Mouse (Mus musculus) left cerebral cortex, adult 8-10 months (tissue): ENCODE results near the gene Pold2. TPM values are rescaled to one million over a fixed set of nuclear protein-coding genes. Genes with fewer than 3 reads are reported as not detected.

Experiments
- DNase-seq, 2 experiments: peaks; one replicate each; pipeline ENCODE4 v3.0.0; 2022; ENCODE audit warnings: low spot score in 2 of 2
- total RNA-seq, 4 experiments: library from RNA; stranded (reverse); gene quantifications; 2 replicates each; pipeline ENCODE4 v1.2.4; 2022

Pold2 gene
- total RNA-seq = 10 to 100 TPM; 22.1 to 26.9 (median 23.4) TPM

DNA sequence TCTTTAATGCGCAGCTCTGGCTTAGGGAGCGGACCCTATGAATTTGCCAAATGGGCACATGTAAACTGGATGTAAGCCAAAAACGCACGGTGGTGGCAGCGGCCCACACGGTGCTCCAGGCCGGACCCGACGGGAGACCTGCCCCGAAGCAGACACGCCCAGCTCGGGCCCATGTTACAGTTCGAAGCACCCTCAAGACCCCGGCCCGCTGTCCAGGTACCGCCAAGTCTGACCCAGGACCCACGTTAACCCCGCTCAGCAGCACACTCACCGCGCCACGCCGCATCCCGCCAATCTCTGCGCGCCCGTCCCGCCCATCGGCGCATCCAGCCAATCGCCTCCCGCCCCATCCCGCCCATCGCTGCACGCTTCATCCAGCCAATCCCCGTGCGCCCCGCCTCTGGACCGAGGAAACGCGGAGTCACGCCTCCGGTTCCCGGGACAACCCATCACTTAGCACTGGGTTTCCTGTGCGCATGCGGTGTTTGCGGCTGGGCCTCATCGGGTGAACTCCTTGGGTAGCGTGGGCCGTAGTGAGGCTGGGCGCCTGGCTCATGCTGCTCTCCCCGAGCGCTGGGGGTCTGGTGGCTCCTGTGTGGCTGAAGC is at the start of gene Pold2:
TSS of gene Pold2 (minus strand) at position 372 of the 606 bp plus-strand sequence.
- DNase-seq = peak; percentile 84 to 97

DNA sequence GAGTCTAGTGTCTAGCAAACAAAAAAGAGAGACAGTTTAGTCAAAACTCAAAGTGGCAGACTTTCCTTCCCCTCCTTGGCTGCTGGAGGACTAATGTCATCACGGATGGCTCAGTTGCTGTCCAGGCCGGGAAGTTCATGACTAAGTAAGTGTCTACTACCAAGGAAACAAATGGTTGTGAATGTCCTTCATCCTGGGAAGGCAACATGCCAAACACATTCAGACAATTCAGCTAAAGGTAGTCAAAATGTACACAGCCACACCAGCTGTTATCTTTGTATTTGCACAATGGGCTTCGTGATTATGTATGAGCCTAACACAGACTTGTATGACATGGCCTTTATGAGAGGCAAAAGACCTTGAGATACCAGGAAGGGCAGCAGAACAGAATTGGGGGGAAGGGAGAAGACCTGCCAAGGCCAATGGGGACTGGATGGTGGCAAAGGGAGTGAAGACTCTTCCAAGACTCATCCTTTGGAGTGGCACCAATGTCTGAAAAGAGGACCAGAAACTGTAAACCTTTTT is 48.7 kb upstream of the Pold2 start:
- DNase-seq = no peak

DNA sequence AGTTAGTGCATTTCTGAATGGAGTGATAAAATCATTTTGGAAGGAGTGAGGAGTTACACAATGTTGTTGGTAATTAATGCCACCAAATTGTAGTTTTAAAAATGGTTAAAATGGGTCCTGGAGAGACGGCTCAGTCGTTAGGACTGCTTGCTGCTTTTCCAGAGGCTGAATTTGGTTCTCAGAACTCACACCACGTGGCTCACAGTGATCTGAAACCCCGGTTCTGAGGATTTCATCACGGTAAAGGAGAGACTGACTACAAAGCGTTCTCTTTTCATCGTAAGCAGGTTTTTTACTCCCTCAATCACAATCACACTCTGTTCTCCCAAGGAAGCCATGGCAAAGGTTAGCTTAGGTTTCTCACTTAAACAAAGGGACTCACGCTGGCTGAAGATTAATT is 46.6 kb upstream of the Pold2 start:
- DNase-seq = no peak

DNA sequence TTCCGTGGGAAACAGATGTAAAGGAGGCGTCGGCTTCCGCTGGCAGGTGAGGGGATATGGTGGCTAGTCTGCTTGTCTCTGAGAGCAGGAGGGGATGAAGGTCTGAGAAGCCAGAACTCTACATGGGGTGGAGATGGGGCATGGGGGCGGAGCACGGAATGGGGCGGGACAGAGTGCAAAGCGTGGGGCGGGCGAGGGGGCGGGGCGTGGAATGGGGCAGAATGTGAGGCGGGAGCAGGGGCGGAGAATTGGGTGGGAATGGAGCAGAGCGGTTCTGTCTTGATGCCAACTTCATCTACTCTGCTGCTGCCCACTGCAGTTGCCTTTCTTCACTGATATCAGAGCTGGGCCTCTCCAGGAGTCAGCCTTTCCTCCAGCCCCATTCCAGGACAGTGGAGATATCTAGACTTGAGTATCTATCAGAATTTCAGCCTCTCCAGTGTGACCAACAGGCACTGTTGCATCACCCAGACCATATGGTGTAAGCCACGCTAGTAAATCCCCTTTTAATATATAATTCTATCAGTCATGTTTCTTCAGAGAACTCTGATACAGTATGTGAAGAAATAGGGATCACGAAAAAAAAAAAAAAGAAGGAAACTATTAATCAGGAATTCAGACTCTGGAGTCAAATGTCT is 42.4 kb upstream of the Pold2 start:
- no peak for DNase-seq

DNA sequence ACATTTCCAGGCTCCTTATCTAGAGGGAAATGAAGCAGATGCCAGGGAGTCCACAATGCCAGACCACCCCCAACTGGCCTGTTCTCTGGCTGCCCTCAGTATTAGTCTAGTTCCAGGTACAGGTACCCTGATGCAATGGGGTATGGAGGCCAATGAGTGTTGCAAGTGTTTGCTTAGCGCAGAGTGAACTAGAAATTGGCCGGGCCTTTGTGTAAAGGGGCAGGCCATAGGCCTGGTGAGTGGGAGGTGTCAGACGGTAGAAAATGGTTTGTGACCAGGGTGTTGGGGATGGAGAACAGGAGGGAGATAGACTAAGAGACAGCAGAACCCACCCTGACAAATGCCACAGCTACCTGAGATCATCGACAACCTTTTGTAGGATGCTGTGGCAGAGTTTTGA is 41.5 kb upstream of the Pold2 start:
- no peak for DNase-seq

DNA sequence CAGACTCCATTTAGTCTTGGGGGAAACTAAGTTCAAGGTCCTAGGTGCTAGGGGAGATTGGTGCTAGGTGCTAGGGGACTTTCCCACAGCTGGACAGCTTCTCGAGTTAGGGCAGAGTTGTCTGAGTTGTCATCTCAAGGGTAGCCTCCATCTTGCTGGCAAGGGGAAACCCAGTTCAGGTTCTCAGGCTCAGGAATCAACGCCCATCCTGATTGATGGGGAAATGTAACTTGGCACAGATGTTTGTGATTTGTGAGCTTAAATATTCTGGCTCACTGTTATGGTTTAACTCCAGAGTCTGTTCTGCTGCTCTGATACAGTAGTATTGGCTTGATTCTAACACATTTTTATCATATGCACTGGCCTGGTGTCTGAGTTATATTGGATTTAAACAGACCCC is 40.0 kb upstream of the Pold2 start:
- no peak for DNase-seq

DNA sequence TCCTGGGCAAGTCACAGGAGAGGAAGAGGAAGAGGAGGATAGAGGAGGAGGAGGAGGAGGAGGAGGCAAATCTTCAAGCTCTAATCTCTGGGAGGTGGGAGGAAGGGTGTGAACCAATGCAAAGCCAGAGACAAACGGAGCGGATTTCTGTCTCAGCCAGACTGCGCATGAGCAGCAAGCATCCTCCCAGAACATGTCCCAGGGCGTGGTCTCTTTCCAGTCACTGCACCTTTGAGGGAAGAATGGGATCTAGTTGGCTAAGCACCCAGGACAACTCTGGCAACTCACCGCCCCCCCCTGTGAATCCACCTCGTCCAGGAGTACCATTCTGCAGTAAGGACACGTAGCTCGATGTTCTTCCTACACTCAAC is 38.1 kb upstream of the Pold2 start:
- DNase-seq = no peak

- DNase-seq = peak in 1 of 2 experiments; percentile 61
Measured at GRCm38 (mm10) chr11:5915429-5916177, 37.5 kb upstream of the Pold2 start.

DNA sequence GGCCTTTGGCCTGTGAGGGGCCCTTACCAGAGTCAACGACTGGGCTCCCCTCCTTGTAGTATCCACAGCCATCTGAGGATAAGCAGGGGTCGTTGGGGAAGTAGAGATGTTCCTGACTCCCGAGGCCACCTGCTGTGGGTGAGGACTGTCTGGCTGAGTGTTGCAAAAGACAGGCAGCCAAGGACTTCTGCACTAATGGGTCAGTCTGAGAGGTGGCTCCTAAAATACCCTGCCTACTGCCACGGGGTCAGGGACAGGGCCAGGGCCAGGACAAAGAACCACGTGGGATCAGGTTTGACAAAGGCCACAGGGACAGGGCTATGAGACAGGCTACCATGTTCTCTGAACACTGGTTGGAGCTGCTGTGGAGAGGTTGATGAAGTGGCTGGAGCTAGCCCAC is 36.8 kb upstream of the Pold2 start:
- no peak for DNase-seq

- no peak for DNase-seq
Measured at GRCm38 (mm10) chr11:5913936-5914335, 35.8 kb upstream of the Pold2 start.

DNA sequence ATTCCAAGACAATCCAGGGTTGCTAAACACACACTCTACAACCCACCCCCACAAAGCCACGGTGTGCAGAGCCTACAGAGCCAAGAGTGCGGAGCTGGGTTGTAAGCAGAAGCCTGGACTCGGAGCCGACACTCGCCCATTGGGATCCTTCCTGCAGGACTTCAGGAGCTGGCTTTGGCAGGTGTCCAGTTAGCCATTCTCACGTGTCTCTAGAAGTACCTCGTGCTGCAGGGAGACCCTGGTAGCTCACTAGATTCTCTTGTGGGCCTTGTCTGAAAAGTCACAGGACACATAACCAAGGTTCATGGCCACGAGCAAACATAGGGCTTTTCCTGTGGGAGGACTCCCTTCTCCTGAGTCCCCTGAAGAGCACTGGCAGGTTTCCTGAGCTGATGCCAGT is 35.2 kb upstream of the Pold2 start:
- DNase-seq = peak in 1 of 2 experiments; percentile 40

DNA sequence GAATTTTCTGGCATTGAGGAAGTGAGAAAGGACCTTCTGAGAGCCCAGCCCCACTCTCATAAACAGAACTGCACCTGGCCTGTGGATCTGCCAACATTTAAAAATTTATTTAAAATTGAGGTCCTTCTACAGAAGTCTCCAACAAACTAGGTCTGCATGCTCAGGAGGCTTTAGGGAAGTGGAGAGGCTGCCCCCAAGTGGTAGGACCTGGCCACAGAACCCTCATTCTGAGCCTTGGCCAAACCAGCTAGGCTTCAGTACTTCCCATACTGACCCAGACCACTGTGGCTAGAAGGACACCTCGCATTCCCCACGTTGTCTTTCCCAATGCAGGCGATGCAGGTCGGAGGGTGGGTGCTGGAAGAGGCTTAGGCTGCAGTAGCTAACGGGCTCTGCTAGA is 34.5 kb upstream of the Pold2 start:
- DNase-seq = peak in 1 of 2 experiments; percentile 54

DNA sequence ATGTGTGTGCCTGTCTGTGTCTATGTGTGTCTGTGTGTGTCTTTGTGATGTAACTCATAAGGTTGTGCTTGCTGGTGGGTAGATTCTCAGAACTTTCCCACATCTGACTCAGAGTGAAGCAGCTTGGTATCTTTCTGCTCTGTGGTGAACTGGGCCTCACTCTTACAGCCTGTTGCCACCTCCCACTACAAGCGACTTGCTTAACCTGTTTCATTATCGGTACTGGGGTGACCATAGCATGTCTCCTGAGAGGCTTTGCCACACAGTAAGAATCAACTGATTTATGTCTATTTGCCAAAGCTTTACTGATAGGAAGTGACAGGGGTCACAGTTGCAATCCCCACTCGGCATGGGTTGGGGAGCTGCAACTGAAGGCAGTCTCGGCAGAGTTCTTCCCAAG is 30.6 kb upstream of the Pold2 start:
- no peak for DNase-seq

GRCm38 (mm10) chr11:5907096-5907495 is 29.0 kb upstream of the Pold2 start:
- no peak for DNase-seq

DNA sequence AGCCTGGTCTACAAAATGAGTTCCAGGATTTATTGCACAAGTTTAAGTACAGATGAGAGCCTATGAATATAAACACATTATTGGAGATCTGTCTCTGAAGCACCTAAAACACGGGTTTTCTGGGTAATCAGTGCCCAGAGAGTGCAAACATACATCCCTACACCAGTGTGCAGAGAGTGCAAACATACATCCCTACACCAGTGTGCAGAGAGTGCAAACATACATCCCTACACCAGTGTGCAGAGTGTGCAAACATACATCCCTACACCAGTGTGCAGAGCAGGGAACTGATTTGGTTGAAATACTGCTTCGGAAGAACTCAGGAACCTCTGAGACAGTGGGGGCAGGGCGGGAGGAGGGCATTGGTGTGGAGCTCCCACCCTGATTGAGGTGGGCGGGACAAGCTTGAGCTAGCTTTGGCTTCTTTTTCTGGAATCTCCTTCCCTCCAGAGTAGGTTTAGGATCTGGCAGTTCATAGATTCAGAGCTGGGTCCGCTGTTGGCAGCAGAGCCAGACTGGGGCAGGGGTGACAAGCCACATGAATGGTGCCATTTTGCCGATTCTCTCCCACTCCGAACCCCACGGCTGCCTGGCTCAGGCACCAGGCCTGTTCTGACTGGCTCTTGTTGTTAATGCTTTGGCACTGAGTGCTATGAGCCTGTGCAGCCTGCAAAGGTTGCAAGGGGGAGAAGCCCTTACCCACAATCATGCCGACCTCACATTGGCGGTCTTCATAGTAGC is 27.9 kb upstream of the Pold2 start:
- peak in 1 of 2 experiments; percentile 33 for DNase-seq

GRCm38 (mm10) chr11:5904871-5905270 is 26.8 kb upstream of the Pold2 start:
- no peak for DNase-seq

DNA sequence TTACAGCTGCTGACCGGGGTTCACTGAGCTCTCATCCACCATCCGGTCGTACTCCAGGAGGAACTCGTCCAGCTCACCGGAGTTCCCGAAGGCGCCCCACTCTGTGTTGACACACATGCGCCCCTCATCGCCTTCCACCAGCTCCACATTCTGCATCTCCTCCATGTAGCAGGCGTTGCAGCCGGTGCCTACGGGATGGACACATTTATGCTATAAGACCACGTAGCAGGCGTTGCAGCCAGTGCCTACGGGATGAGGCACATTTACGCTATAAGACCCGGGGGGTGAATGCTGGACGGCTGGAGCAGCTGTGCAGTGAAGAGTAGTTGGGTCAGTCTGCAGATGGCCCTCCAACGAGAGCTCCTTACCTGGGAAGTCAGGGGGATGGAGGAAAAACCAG is 26.3 kb upstream of the Pold2 start:
- DNase-seq = no peak

DNA sequence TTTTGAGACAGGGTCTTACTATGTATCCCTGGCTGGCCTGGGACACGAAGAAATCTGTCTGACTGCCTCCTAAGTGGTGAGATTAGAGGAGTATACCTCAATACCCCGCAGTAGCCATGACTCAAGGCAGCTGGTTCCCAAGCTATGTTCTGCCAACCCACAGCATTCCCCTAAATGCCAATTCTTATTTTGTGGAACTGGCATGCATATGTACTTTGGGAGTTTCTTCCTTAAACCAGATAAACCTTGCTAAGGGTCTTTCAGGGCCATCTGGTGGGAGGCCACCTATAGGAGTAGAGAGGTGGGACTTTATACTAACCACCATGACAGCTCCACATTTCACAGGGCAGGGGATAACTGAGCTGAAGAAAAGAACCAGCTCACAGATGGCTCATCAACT is 25.8 kb upstream of the Pold2 start:
- DNase-seq = no peak

DNA sequence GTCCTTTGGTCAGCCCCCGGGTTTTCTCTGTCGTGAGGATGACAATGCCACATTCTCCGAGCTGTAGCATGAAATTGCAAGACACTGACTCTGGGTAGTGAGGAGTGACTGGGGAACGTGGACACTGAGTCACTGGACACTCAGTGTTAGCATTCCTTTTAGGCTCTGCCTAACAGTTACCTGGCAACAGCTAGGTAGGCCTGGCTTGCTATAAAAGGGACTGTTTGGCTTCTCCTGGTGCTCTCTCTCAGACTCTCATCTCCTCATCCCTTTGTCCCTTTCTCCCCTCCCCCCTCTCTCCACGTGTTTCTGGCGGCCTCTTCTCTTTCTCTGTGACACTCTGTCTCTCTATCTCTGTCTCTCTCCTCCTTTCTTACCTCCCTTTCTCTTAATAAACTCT is 24.3 kb upstream of the Pold2 start:
- no peak for DNase-seq

GRCm38 (mm10) chr11:5901950-5902349 is 23.9 kb upstream of the Pold2 start:
- DNase-seq = peak in 1 of 2 experiments; percentile 60

GRCm38 (mm10) chr11:5901320-5901719 is 23.2 kb upstream of the Pold2 start:
- DNase-seq = no peak

DNA sequence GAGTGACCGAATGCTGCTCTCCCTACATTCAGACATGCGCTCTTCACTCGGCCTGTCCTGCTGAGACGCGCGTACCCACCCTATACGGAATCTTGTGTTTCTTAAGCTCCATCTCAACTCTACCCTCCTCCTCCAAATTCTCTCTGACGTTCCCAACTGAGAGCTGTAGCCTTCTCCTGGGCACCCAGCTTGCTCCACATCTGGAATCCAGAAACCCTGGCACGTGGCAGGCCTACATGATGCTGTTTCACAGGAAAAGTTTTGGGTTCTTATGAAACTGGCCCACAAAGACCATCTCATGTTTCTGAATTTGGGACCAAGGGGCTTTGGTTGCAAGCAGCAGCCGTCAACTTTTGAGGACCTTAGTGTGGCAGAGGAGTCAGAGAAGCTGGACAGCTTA is 21.2 kb upstream of the Pold2 start:
- DNase-seq = no peak
